Mouse (Mus musculus) brain, embryonic 14.5 days (tissue): ENCODE results near the gene Nectin1. TPM values are rescaled to one million over a fixed set of nuclear protein-coding genes. Genes with fewer than 3 reads are reported as not detected.

Experiments used
- DNase-seq: peaks from one replicate; pipeline ENCODE4 v3.0.0-alpha.2; 2011; ENCODE audit warnings: low read depth
- CTCF ChIP-seq: fragments of 200-500 bp; IDR thresholded peaks from 2 replicates; pipeline ENCODE4 v1.5.1; 2012; ENCODE audit warnings: inconsistent platforms, mild to moderate bottlenecking, moderate library complexity, borderline replicate concordance; ENCODE audit not compliant: insufficient read depth, insufficient read length; ENCODE audit errors: extremely low read depth
- POLR2A ChIP-seq: fragments of 200-500 bp; IDR thresholded peaks from 2 replicates; pipeline ENCODE4 v1.6.1; 2012; ENCODE audit warnings: mild to moderate bottlenecking, inconsistent platforms, borderline replicate concordance; ENCODE audit not compliant: poor library complexity, insufficient read depth, insufficient read length, severe bottlenecking; ENCODE audit errors: extremely low read depth
- polyA plus RNA-seq: library from polyadenylated mRNA; depleted of rRNA; stranded (reverse); fragments of >200 nt; gene quantifications from 2 replicates; pipeline ENCODE4 v1.2.3, GENCODE M21; 2012

Nectin1 gene
- polyA plus RNA-seq, 1 experiment, result 31.1 TPM

- TF ChIP-seq POLR2A (no peak), CTCF (no peak)
- DNase-seq, result no peak
Observed at GRCm38 (mm10) chr9:43771041-43771440, 27.3 kb downstream of the Nectin1 start.

DNA sequence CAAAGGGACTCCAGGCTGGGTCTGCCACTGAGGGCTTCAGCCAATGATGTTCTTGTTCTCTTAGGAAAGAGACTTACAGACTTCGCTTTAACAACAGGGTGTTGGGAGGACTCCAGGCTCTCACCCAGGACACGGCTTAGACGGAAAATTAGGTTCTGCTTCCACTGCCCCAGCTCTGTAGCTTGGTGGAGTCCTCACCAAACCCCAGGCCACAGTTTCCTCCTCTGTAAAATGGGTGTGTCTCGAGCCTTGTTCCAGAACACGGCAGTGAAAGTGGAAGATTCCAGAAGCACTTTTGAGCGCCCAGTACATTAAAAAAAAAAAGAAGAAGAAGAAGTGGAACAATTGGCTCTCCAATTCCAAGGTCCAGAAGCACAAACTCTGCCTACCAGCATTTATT is 28.7 kb downstream of the Nectin1 start:
- TF ChIP-seq POLR2A (no peak), CTCF (no peak)

DNA sequence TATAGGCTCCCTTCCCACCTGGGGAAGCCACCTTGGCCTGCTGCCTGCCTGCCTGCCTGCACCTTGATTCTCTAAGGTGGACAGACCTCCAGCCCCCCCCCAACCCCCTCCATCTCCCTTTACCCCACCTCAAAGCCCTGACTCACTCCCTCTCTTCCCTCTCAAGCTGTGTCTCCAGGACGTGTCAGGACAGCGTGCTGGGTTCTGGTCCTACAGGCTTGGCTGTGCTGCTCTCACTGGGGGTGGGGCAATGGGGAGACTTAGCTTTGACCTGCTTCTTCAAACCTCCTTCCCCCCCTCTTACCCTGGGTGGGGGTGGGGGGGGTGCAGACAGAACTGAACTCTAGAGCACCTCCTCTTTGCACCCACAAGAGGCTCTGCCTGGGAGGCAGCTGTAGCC is 29.7 kb downstream of the Nectin1 start:
- TF ChIP-seq CTCF, result no peak
- no peak for TF ChIP-seq POLR2A
- no peak for DNase-seq

More for the DNA sequence above, 28.7 kb downstream of the Nectin1 start:
- DNase-seq, result no peak

GRCm38 (mm10) chr9:43774427-43774826 is 30.6 kb downstream of the Nectin1 start:
- TF ChIP-seq CTCF (no peak), POLR2A (no peak)

DNA sequence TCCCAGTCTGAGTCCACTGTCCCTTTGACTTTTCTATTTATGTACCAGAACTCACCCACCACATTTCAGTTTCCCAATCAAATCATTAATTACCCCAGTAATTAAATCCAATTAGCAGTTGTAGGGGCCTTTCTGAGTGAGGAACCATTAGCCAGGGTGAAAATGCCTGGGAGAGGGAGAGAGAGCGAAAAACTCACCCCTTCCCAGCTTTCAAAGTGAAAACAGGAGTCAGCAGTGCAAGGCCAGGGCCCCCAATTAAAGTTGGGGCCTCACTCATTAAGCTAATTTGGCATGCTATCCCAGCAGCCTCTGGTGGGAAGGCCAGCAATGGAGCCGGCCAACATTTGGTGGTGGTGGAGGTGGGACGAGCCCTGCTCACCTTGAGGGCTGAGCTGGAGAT is 32.4 kb downstream of the Nectin1 start:
- TF ChIP-seq CTCF, result no peak
- no peak for TF ChIP-seq POLR2A
- DNase-seq, result peak; percentile 76

More at GRCm38 (mm10) chr9:43774427-43774826, 30.6 kb downstream of the Nectin1 start:
- DNase-seq, result no peak

DNA sequence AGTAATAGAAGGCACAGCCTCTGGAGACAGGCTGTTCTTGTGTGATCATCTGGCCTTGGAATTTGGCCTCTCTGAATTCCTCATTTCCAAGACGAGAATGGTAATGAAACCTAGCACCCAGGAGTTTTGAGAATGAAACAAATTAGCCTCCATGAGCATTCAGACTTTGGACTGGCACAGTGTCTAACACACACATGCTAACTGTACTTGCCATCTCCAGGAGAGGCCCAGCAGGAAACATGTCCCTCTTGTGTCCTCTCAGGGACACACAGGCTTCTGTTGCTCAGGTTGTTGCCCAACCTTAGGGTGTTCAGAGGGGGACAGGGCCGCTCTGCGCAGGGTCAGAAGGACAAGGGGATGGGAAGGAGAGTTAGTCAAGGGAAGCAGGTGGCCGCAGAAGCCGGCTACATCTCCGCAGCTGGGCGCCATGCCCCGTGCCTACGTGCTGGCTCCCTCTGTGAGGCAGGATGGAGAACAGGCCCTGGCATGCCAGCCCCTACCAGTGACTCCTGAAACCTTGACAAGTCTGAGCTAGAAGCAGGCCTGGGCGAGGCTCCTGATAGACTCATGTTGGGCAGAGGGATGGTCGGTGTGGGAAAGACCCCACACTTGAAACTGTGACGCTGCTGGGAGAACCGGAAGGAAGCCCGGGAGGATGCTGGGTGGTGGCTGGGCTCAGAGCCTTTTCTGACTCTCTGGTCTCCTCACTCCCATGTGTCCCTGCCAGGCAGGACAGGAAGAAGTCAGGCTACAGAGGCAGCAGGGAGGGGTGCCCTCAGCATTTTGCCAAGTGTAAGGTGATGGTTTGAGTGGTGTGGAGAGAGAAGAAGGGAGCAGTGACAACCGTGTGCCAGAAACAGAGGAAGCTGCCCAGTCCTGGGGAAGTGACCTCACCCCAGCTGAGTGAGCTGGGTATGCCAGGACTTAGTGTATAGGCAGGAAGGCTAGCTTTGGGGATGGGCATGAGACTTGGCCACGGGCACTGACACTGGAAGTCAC is 33.9 kb downstream of the Nectin1 start:
- no peak for DNase-seq
- TF ChIP-seq POLR2A, result no peak
- TF ChIP-seq CTCF, result no peak

DNA sequence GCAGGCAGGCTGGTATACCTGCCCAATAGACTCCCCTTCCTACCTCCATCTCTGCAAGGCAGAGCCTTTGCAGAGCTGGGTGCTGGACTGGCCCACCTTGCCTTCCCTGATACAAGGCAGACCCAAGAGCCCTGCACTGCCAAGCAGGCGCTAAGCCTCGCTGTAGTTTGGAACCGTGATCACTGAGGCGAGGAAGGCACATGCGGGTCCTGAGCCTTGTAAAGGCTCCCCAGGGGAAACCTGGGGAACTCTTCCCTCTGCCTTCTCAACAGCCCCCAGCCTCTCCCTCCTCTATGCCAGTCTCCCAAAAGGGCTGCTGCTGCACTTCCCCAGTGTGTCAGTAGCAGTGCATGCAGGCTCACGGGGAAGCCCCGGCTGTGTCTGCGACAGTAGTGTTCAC is 37.1 kb downstream of the Nectin1 start:
- DNase-seq, result no peak
- no peak for TF ChIP-seq POLR2A
- TF ChIP-seq CTCF, result no peak

GRCm38 (mm10) chr9:43782401-43782800 is 38.6 kb downstream of the Nectin1 start:
- TF ChIP-seq POLR2A (no peak), CTCF (no peak)
- DNase-seq, result no peak

GRCm38 (mm10) chr9:43783959-43784358 is 40.2 kb downstream of the Nectin1 start:
- DNase-seq, result no peak
- no peak for TF ChIP-seq POLR2A

DNA sequence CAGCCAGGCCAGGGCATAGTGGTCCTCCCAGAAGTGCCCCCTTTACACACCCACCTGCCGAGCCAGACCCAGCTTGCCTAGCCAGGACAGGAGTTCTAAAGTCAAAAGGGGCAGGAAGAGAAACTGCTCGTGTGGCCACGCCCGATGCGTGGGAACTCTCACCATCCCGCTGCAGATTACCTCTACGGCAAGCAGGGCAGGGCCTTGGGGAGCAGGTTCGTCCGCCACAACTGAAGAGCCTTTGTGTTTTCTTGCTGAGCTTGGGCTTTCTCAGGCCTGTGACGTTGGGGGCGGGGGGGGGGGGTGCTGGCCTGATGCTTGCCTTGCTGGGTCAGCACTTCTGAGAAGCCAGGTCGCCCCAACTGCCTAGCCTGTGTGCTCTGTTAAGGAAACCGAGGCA is 41.1 kb downstream of the Nectin1 start:
- DNase-seq, result no peak
- no peak for TF ChIP-seq CTCF
- TF ChIP-seq POLR2A, result no peak

DNA sequence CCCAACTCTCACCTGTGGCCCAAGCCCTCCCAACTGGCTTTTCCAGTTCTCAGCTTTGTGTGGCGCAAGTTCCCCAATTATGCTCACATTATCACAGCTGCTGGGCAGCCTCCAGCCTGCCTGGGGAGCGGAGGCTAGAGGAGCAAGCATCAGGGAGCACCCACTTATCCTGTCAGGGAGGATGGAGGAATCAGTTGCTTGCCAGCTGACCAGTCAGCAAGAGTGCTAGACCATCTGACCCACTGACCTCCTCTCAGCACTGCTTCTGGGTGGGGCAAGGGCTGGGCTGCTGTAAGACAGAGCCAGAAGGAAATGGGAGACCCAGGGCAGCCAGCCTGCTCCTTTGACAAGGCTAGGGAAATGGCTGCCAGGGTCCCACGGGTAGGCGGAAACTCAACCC is 43.8 kb downstream of the Nectin1 start:
- no peak for DNase-seq
- TF ChIP-seq POLR2A, result no peak
- TF ChIP-seq CTCF, result no peak

GRCm38 (mm10) chr9:43792681-43793080 is 48.9 kb downstream of the Nectin1 start:
- TF ChIP-seq POLR2A, result no peak
- TF ChIP-seq CTCF, result no peak
- DNase-seq, result no peak

- TF ChIP-seq CTCF (no peak), POLR2A (no peak)
- no peak for DNase-seq
Observed at GRCm38 (mm10) chr9:43793411-43793810, 49.6 kb downstream of the Nectin1 start.

DNA sequence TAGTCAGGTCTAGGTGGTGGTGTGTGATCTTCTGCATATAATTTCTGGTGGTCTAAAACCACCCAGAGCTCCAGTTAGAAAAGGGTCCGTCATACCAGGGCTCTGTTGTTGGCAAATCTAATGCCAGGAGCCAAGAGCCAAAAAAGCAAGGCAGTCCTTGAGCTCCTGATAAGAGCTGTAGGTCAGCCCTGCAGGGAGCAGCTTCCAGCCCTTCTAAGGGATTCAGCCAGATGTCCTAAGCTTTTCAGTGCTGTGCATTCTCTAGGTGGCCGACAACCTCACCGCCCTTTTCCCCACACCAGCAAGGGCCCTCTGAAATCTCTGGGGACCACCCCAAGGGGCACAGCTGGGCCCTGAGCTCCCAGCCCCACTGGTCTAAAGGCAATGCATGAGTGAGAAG is 52.2 kb downstream of the Nectin1 start:
- no peak for DNase-seq
- TF ChIP-seq POLR2A (no peak), CTCF (no peak)
